Mouse (Mus musculus): ENCODE data around the gene Zeb2.
"Not testable (repeated sequence)": the region's sequence is repeated elsewhere in the genome, so short reads cannot be mapped to it uniquely, and the experiment has no call there.

Zeb2 gene

DNA sequence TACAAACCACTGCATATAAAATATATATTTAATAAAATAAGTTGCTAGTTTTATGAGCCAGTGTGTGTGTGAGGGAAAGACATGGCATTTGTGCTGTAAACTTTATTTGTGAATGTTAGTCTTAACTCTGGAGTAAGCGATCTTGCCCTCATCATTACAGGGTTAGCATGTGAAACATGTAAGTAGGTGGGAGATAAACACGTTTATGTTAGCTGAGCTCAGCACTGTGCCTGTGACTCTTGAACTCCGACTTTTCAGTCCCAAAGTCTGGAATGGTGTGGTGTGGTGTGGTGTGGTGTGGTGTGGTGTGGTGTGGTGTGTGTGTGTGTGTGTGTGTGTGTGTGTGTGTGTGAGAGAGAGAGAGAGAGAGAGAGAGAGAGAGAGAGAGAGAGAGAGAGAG is 5.6 kb downstream of the Zeb2 start:
- not testable (repeated sequence) for DNase-seq

DNA sequence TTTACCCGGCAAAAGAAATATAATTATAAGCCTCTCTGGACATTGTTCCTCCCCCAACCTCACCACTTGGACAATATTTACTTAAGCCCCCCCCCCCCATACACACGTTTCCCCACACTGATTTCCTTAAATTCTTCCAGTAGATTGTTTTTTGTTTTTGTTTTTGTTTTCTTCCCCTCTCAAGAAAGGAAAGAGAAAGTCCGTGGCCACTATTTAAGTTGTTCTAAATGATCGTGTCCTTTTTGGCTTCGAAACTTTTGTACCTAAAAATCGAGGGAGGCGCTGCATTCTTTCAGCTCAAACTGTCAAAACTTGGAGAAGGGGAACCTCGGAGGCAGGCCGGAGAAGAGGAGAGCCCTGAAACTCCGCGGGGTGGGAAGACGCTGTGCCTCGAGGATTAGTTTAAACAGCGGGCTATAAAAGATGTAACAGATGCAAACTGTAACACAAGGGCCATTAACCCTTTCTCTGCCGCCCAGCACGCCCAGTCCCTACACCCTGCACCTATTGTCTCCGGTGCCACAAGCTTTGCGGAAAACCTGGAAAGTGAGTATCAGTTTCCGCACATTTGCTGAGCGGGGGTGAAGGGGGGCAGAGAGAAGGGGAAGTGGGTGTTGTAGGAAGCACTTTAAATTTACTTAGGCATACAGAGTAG is 6.3 kb downstream of the Zeb2 start:
- DNase-seq, result peak; percentile 69 to 78

DNA sequence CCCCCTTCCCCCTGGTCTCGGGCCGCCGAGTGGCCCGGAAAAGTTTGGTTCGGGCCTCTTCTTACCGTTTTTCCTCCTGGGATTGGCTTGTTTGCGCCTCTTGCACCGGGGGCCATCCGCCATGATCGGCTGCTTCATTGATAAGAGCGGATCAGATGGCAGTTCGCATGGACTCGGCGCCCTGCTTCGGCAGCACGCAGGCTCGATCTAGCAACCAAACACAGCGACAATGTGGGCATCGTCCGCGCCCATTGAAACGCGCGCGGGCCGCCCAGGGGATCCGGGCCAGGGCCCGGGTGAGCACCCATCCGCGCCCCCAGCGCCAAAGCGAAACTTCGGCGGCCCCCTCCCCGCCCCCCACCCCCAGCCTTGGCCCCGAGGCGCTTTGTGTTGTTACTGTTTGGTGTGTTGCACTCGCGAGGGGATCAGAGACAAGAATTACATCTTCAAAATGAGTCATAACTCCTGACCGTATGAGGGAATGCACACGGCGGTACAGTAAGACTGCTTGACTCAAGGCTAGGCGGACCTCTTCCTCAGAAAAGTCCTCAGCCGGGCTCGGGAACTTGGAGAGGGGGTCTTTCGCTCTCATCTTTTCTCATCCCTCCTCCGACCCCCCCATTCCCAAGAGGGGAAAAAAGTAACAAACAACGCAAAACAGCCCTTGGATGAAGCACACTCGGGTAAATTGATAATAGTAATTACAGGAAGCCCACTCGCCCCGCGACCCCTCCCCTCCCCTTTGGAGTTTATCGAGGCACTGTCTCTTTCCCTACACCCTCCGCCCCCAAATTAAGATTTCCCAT is 7.0 kb downstream of the Zeb2 start:
- peak; percentile 67 to 79 for DNase-seq

DNA sequence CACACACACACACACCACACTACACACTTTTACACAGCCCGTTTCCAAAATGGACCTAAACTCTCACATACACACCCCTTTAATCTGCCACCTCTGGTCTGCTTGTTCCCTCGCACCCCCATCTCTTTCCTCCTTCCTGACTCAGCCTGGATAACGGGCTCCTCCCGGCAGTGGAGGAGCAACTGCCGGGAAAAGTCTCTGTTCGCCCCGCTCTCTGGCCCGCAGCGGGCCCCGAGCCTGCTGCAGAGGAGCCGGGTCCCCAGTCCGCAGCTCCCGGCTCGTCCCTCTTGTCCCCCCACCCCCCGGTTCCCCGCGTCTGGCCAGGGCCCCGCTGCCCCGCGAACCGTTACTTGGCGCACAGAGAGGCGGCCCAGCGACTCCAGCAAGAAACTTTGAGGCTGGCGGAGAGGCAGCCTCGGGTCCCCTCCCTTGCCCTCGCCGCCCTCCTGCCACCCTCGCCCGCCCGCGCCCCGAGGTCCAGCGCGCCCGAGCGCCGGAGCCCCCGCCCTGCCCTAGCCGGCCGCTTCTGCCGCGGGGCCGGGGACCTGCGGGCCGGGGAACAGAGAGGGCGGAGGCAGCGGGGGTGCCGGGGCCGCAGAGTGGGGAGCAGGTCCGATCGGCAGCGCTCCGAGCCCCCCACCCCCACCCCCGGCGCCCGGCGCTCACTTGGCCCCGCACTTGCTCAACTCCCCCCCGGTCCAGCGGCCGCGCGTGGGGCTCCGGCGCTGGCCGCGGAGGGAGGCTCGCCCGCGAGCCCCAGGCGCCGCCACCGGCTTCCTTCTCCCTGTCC is 7.8 kb downstream of the Zeb2 start:
- peak; percentile 56 to 71 for DNase-seq

DNA sequence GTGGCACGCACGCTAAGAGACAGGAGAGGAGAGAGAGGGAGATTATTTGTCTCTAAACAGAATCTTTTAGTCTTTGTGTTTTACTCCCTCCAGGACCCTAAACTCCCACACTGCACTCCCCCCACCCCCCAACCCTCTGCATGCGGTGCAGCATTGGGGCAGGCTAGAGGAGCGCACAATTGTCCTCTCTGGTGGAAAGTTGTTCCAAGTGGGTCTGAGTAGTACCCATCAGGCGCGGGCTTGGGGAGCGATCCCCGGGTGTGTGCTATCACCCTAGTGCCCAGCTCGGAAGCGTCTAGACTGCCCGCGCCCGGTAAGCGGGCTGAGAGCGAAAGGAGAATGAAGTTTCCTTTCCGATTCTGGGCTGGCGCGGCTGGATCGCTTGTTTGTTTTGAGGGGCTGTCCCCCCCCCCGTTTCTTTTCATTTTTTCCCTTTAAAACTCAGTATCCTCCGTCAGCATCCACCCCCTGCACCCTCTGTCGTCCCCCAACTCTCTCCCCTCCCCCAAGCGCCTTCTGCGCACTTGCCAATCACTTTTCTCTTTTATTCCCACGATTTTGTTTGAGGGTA is 8.6 kb downstream of the Zeb2 start:
- DNase-seq, result peak; percentile 67 to 76

DNA sequence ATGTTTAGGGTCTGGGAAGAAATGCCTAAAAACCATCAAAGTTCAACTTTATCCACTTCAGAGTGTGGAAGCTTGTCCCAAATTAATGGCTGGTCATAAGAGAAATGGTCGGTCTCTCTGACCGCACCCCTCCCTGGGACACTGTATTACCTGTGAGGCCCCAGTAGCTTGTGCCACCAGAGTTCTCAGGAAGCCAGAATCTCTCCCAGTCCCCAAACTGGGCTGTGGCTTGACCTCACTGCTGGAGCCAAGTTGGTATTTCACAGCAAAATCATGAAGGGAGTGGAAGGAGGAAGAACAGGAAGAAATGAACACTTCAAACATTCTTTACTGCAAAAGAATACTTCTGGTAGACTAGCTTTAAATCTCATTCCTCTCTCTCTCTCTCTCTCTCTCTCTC is 9.6 kb downstream of the Zeb2 start:
- no peak for DNase-seq

DNA sequence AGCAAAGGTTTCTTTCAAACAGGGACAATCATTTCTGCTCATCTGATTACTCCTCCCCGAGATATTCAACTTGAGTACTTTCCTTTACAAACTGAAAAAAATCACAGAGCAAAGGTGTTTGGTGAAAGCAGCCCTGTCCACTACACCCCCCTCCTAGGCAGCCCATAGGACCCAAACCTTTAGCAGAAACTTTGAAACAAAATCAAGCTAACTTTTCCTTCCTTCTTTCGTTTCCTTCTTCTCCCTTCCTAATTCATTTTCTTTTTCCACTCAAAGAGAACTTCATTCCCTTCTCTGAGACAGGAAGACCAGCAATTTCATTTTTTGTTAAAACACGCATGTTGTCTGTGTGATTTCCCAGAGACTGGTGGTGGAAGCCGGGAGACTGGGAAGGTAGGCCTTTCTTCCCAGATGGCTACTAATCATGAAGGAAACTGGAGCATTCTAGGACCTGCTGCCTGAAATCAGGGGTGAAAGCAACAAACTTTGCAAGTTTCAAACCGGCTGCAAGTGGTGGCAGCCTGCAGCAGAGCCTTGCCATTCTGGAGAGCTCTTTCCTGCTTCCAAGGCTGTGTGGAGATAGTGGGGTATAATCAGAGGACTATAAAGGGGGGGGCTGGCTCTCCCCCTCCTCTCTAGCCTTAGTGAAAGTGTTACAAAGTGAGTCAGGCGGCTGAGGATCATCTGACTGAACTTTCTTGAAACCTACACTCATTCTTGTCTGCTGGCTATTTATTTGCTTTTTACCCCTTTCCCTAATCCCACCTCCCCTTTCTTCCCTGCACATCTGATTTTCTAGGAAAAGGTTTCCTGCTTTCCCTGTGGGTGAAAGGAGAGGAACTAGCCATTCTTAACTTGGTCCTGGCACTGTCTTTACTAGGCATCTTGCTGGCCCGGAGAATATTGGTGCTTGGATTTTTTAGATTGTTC is 11.0 kb downstream of the Zeb2 start:
- peak in 1 of 2 experiments; percentile 55 for DNase-seq

DNA sequence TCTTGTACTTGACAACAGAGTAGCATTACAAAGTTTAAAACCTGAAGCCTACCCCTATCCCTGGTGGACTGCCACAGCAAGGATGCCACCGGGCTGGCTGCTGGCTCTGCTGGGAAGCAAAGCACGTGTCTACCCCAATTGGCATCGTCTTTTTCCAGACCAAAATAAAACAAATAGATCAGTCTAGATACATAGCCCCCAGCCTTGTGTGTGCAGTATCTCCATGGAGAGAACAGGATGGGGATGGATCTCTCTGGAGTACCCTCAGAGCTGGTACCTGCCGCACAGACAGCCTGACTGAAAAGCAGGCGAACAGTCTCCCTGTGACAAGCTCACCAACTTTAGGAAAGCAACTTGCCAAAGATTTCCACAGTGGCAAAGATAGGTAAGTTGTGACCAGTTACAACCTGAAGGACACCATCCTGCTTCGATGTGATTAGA is 11.9 kb downstream of the Zeb2 start:
- DNase-seq, result no peak

DNA sequence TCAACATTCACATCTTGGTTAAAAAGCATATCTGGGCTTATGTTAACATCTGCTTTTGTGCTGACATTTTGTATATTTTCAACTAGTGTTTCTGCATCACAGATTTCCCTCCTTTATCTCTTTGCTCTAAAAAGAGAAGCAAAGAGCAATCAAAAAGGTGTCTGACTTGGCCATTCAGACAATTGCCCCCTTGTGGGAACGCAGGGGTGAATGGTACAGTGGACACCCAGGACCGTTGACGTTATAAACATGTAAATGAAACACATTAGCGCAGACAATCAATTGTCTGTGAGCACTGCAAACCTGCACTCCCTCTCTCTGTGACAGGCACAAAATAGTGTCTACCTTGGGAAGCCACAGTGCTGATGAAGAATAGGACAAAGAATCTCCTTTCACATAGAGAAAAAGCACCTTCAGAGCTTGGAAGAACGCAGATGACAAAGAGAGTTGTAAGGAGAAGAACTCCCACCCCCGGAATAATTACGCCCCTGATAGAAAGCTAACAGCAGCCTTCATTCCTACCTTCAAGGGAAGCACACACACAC is 12.6 kb downstream of the Zeb2 start:
- DNase-seq, result no peak

DNA sequence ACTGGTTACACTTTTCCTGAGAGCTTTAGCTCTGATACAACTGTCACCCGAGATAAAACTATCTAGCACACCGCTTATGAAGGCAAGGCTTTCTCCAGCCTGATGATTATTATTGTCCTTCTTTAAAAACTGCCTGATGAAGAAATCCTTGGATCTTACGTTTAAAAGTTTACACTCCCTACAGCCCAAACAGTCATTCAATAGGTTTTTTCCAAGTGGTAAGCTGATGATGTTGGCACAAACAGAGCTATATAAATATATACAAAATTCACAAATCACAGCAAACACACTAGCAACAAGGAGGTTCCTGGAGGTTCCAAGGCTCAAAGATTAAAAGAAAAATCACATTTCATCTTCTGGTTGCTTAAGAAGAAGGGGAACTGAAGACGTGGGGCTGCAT is 13.1 kb downstream of the Zeb2 start:
- no peak for DNase-seq

DNA sequence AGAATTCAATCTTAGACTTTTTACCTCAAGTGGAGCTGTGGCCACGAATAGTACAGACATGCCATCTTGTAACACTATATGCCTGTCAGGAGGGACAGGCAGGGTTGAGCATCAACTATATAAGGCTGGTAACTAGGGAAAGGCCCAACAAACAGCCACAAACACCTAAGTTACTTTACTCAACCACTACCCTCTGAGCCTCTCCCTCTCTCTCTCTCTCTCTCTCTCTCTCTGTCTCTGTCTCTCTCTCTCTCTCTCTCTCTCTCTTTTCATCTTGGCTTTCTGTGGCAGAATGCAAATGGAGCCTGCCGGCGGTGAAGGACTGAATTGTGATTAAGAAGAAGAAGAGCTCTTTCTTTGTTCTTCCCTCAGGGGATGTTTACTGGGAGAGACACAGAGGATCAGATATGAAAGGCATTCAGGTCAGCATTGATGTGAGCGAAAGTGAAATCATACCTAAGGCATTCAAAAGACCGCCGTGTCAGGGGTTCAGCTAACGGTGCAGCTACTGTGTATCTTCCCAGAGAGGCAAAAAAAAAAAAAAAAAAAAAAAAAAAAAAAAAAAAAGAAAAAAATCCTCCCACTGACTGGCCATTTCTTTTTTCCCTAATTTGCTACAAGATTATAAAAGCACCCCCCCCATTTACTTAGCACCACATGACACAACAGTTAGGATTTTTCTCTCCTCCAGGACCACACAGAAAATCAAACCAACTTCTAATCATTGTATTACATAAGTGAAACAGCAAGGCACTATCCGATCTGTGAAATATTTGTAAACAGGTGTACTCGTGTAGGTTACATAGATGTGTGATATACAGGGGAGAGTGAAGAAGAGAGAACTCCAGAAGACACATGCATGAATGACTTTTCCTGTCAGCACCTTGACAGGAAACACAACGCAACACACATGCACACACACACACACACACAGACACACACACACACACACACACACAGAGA is 13.9 kb downstream of the Zeb2 start:
- no peak for DNase-seq

DNA sequence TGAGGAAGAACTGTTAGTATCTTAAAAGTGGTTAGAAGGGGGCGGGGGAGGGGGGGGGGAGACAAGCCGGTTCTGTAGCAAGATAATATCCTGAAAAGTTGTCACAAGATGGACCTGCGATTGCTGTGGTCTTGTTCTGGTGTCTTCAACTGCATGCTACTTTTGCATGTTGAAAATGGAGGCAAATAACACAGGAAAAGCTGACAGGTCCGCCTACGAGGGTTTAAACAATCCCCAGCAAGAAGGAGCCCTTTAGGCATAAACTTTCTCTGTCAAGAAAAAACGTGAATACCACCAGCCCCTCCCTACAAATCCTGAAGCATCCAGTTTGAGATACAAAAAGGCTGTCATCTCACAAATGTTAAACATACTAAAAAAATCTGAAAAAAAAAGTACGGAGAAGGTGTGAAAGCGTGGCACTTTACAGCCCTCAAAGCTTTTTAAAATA is 15.0 kb downstream of the Zeb2 start:
- DNase-seq, result no peak

DNA sequence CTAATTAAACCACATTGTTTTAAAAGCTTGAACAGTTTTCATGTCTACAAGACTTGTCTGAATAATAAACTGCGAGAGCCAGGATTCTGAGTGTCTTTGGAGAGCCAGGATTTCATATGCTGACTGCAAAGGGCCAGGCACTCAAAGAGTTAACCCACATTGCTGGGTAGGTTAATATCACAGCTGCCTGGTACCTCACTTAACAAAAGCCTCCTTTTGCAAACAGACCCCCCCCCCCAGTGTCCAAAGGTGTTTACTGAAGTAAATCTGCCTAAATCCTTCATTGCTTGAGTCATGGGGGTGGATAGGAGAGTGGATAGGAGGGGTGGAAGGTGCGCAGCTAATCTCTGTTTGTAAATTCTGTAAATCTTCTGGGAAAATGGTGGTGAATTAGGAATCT is 15.6 kb downstream of the Zeb2 start:
- no peak for DNase-seq

DNA sequence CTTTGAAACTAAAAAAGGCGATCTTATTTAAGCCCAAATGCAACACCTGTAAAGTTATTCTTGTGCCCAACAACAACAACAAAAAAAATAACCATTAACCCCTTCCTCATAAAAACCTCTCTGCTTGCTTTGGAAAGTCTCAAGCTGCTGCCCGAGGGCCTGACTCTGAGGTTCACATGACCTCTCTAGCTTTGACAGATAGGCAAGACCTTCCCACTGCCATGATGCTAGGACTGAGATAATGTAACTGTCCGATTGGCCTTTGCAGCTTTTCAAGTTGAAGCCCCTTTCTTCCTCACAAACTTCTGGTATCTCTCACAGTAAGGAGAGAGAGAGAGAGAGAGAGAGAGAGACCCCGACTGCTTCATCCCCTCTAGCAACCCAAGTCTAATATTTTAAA is 16.2 kb downstream of the Zeb2 start:
- no peak for DNase-seq

DNA sequence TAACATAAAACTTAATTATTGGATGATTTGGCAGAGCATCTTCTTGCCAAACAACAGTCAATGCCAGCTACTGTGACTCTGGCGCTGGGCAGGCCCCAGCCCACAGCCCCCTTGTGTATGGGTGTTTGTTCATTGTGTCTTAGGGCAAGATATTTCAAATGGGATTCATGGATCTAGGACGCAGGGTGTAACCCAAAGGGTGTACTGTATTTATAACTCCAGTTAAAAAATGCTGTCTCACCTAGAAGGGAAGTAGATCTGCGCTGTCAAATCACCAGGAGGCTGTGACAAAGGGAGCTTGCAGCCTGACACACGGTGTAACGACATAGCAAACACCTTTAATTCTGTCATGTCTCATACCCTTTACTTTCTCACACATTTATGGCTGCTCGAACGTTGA is 16.6 kb downstream of the Zeb2 start:
- DNase-seq, result no peak

DNA sequence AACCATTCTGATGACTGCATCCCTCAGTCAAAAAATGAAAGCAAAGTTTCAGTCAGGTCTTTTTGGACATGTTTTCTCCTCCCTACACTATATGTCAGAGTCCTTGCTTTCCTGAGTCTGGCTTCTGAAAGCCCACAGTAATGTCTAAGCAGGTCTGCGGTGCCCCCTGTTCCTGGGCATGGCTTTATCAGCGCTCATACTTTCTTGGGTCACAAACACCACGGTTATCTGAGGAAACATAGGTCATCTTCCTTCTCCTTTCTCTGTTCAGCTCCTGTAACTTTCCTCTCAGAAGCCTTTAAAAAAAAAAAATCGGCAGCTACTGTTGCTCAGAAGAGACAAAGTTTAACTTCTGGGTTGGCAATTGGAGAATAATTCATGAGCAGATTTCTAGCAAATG is 17.2 kb downstream of the Zeb2 start:
- DNase-seq, result no peak

DNA sequence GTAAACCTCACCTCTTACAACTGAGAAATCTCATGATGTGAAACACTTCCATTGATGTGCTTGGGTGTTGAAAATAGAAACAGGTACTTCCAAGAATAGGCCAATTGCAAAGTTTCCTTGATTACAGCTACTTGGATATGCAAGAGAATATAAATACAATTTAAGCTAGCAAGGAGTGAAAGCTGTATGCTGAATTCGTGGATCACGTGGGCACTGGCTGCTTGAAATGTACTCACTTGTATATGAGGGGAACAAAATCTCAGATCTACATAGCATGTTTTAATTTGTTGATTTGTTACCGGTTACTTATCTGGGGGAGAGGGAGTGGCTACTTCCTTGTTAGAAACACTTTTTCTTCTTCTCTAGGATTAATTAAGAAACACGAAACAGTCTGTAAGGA is 18.1 kb downstream of the Zeb2 start:
- DNase-seq, result no peak

DNA sequence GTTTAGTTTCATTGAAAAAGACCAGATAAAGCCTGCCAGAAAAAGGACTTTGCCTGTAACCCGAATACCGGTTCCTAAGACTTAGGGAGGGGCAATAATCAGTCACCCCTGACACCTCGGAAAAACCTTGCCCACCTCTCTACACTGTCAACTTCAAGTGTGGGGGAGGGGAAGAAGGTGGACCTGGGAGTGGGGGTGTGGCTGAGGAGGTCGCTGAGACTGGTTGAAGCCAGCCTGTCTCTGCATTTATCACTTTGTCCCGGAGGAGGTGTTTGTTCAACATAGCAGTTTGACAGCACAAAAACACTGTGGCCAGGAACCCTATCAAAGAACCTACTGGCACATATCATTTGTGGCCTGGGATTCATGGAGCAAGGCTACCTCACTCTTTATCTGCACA is 19.2 kb downstream of the Zeb2 start:
- DNase-seq, result peak; percentile 44 to 65

DNA sequence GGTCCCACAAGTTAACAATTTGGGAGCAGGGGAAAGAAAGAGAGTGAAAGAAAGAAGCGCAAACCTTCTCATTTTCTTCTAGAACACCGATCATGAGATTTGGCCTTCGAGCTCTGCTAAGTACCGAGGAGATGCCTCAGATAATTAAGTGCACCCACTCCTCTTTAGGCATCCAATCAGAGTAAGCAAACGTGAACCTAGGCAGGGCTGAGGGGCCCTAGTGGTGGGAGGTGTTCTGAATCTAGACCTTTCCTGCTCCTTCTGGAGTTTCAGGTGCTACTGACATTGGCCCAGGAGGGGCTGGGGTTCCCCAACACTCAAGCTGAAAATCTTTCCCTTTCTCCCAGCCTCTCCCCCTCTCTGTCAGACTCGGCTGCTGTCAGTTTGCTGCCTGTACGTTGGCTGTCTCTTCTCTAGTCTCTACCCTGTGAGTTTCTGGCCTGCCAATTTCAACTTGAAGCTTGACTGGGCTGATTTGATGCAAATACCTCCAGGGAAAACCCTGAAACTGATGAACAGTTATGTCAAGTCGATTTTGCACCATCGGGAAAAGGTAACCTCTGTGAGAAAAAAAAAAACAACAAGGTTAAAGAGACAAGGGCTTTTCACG is 20.5 kb downstream of the Zeb2 start:
- DNase-seq, result no peak

DNA sequence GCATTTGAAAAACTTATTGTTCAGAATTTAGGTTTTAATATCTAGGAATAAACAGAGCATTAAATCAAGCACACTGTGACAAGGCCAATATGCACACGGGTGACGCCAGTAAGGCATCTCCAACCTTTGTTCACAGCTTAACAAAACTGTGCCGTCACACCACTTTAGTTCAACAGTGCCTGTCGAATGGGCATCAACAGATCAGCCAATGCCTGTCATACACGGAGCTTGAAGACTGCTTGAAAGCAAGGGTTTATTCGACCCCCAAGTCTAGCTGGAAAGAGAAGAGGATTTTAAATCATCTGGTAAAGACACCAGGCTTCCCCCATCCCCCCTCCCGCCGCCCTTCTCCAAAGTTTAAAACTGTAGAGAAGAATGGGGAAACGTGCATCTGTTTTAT is 21.4 kb downstream of the Zeb2 start:
- peak in 1 of 2 experiments; percentile 27 for DNase-seq
